Mouse (Mus musculus) neural tube, embryonic 12.5 days (tissue): ENCODE results near the gene Tomm5. TPM values are rescaled to one million over a fixed set of nuclear protein-coding genes. Genes with fewer than 3 reads are reported as not detected.
A peak's percentile ranks its signal among the peaks of the same experiment; 100 is the strongest.
"Not testable (repeated sequence)": the region's sequence is repeated elsewhere in the genome, so short reads cannot be mapped to it uniquely, and the experiment has no call there.

Experiments used
- ATAC-seq: fragments of 200-750 bp; cut with Nextera tagmentation; 2 replicates; pipeline ENCODE4 v1.8.0; 2017; ENCODE audit warnings: low read depth, mild to moderate bottlenecking, moderate TSS enrichment, moderate library complexity; ENCODE audit not compliant: low FRiP score
- H3K27ac ChIP-seq: fragments of 300-500 bp; sonication (generic); 2 replicates; pipeline ENCODE4 v1.5.1; 2016
- H3K27me3 ChIP-seq: fragments of 300-500 bp; sonication (generic); replicated peaks from 2 replicates; pipeline ENCODE4 v1.6.1; 2016; ENCODE audit warnings: mild to moderate bottlenecking
- H3K36me3 ChIP-seq: fragments of 300-500 bp; sonication (generic); 2 replicates; pipeline ENCODE4 v1.6.1; 2016; ENCODE audit warnings: mild to moderate bottlenecking
- H3K4me1 ChIP-seq: fragments of 300-500 bp; sonication (generic); 2 replicates; pipeline ENCODE4 v1.6.1; 2016
- H3K4me2 ChIP-seq: fragments of 300-500 bp; sonication (generic); replicated peaks from 2 replicates; pipeline ENCODE4 v1.6.1; 2016; ENCODE audit warnings: mild to moderate bottlenecking
- H3K4me3 ChIP-seq: fragments of 300-500 bp; sonication (generic); 2 replicates; pipeline ENCODE4 v1.5.1; 2016
- H3K9ac ChIP-seq: fragments of 300-500 bp; sonication (generic); 2 replicates; pipeline ENCODE4 v1.6.1; 2016; ENCODE audit warnings: mild to moderate bottlenecking
- H3K9me3 ChIP-seq: fragments of 300-500 bp; sonication (generic); 2 replicates; pipeline ENCODE4 v1.6.1; 2016; ENCODE audit warnings: mild to moderate bottlenecking
- WGBS: fragments of 180-500 bp; shearing (Covaris S2); methylation state at CpG from one replicate; pipeline ENCODE4 v1.1.7; 2016; 5-methylcytosine and 5-hydroxymethylcytosine counted together
- polyA plus RNA-seq: library from polyadenylated mRNA; unstranded; fragments of >200 nt; fragmentation: Nextera tagmentation; extraction: Ambion mirVana; gene quantifications from 2 replicates; pipeline ENCODE4 v1.2.1, GENCODE M21; 2016

The Tomm5 gene
- polyA plus RNA-seq, 1 experiment from 2014 or later: 150 TPM

GRCm38 (mm10) chr4:45097198-45097872, 10.6 kb downstream of the Tomm5 start:
- ATAC-seq: no peak
- H3K27me3 ChIP-seq: no peaks in the 10 kb centered on the region
- H3K27ac ChIP-seq: no peak overlapping the region
- no peak overlapping the region for H3K9ac ChIP-seq
- H3K9me3 ChIP-seq: no peaks in the 10 kb centered on the region
- H3K4me3 ChIP-seq: no peak overlapping the region
- H3K36me3 ChIP-seq: peaks cover 9% of the 10 kb centered on the region; the same call in 1 of the 2 replicates
- no peak overlapping the region for H3K4me2 ChIP-seq
- no peaks in the 10 kb centered on the region for H3K4me1 ChIP-seq
- 26% methylated on average over 7 of the region's 7 CpGs for WGBS

- Histone ChIP-seq H3K4me3 (peak overlapping the region; percentile 90), H3K9me3 (no peaks in the 10 kb centered on the region), H3K4me1 (peaks cover 7% of the 10 kb centered on the region), H3K4me2 (peak overlapping the region; percentile 86), H3K9ac (peak overlapping the region; percentile 95; the same call in 1 of the 2 replicates), H3K27ac (no peak overlapping the region), H3K36me3 (no peaks in the 10 kb centered on the region), H3K27me3 (no peaks in the 10 kb centered on the region)
- ATAC-seq: no peak
- WGBS: 48% methylated on average over 8 of the region's 8 CpGs
Observed at GRCm38 (mm10) chr4:45084895-45085290, 23.0 kb downstream of the Tomm5 start.

GRCm38 (mm10) chr4:45084021-45084894, 23.7 kb downstream of the Tomm5 start, which contains the start of gene Fbxo10:
Fbxo10 (minus strand) TSS chr4:45084604.
- Histone ChIP-seq H3K36me3 (no peaks in the 10 kb centered on the region), H3K4me1 (peaks cover 7% of the 10 kb centered on the region), H3K9ac (peak within 1 kb of the TSS; percentile 95), H3K27ac (no peak within 1 kb of the TSS), H3K4me2 (peak within 1 kb of the TSS; percentile 86), H3K4me3 (peak within 1 kb of the TSS; percentile 90), H3K9me3 (no peaks in the 10 kb centered on the region), H3K27me3 (no peaks in the 10 kb centered on the region)
- peak; percentile 94 for ATAC-seq
- WGBS: under 1% methylated on average over 75 of the region's 77 CpGs

- Histone ChIP-seq H3K9ac (peak overlapping the region; percentile 95; the same call in 1 of the 2 replicates), H3K4me2 (peak overlapping the region; percentile 86), H3K4me3 (peak overlapping the region; percentile 90), H3K27me3 (no peaks in the 10 kb centered on the region), H3K36me3 (peaks cover 3% of the 10 kb centered on the region; the same call in 1 of the 2 replicates), H3K27ac (no peak overlapping the region), H3K4me1 (peaks cover 7% of the 10 kb centered on the region), H3K9me3 (no peaks in the 10 kb centered on the region)
- no peak for ATAC-seq
- 2% methylated on average over 8 of the region's 8 CpGs for WGBS
Observed at GRCm38 (mm10) chr4:45083487-45083886, 24.4 kb downstream of the Tomm5 start.

- no peaks in the 10 kb centered on the region for H3K9me3 ChIP-seq
- ATAC-seq: no peak
- no peak overlapping the region for H3K27ac ChIP-seq
- 74% methylated on average over 9 of the region's 9 CpGs for WGBS
- H3K27me3 ChIP-seq: no peaks in the 10 kb centered on the region
- H3K4me2 ChIP-seq: peak overlapping the region; percentile 86
- peak overlapping the region; percentile 90; the same call in 1 of the 2 replicates for H3K4me3 ChIP-seq
- H3K4me1 ChIP-seq: peaks cover 7% of the 10 kb centered on the region
- 0 out of 2 replicates have a peak overlapping the region, but pooled peaks have one; percentile 17 for H3K9ac ChIP-seq
- peaks cover 4% of the 10 kb centered on the region; the same call in 1 of the 2 replicates for H3K36me3 ChIP-seq
Observed at GRCm38 (mm10) chr4:45082951-45083350, 25.0 kb downstream of the Tomm5 start.

- WGBS: 89% methylated on average over 4 of the region's 4 CpGs
- ATAC-seq: not testable (repeated sequence)
Observed at GRCm38 (mm10) chr4:45081041-45081440, 26.9 kb downstream of the Tomm5 start.

GRCm38 (mm10) chr4:45073544-45073943, 34.4 kb downstream of the Tomm5 start:
- Histone ChIP-seq H3K27me3 (no peaks in the 10 kb centered on the region), H3K4me3 (no peak overlapping the region), H3K4me2 (no peak overlapping the region), H3K36me3 (peaks cover 2% of the 10 kb centered on the region; the same call in 1 of the 2 replicates), H3K9ac (no peak overlapping the region), H3K27ac (no peak overlapping the region), H3K4me1 (no peaks in the 10 kb centered on the region; the same call in 1 of the 2 replicates), H3K9me3 (no peaks in the 10 kb centered on the region)
- WGBS: 77% methylated on average over 6 of the region's 6 CpGs
- ATAC-seq: no peak

More at GRCm38 (mm10) chr4:45081041-45081440, 26.9 kb downstream of the Tomm5 start:
- H3K4me1 ChIP-seq, H3K4me3 ChIP-seq, H3K27me3 ChIP-seq, H3K9me3 ChIP-seq, H3K36me3 ChIP-seq, H3K4me2 ChIP-seq, H3K9ac ChIP-seq, H3K27ac ChIP-seq: not testable (repeated sequence)

GRCm38 (mm10) chr4:45072261-45072973, 35.5 kb downstream of the Tomm5 start:
- no peak overlapping the region for H3K9ac ChIP-seq
- H3K4me3 ChIP-seq: no peak overlapping the region
- no peaks in the 10 kb centered on the region for H3K9me3 ChIP-seq
- no peaks in the 10 kb centered on the region for H3K36me3 ChIP-seq
- no peak overlapping the region for H3K4me2 ChIP-seq
- H3K4me1 ChIP-seq: no peaks in the 10 kb centered on the region; the same call in 1 of the 2 replicates
- 78% methylated on average over 15 of the region's 15 CpGs for WGBS
- H3K27ac ChIP-seq: no peak overlapping the region
- no peaks in the 10 kb centered on the region for H3K27me3 ChIP-seq
- ATAC-seq: no peak

GRCm38 (mm10) chr4:45067742-45068141, 40.2 kb downstream of the Tomm5 start:
- 86% methylated on average over 4 of the region's 4 CpGs for WGBS
- no peak for ATAC-seq
- Histone ChIP-seq H3K9ac (no peak overlapping the region), H3K4me3 (no peak overlapping the region), H3K36me3 (no peaks in the 10 kb centered on the region), H3K27ac (no peak overlapping the region), H3K4me1 (no peaks in the 10 kb centered on the region; the same call in 1 of the 2 replicates), H3K4me2 (no peak overlapping the region), H3K9me3 (no peaks in the 10 kb centered on the region), H3K27me3 (no peaks in the 10 kb centered on the region)

- H3K36me3 ChIP-seq: peaks cover 6% of the 10 kb centered on the region; the same call in 1 of the 2 replicates
- 57% methylated on average over 2 of the region's 2 CpGs for WGBS
- ATAC-seq: no peak
- H3K4me3 ChIP-seq: no peak overlapping the region
- no peak overlapping the region for H3K4me2 ChIP-seq
- H3K4me1 ChIP-seq: no peaks in the 10 kb centered on the region; the same call in 1 of the 2 replicates
- no peaks in the 10 kb centered on the region for H3K9me3 ChIP-seq
- no peaks in the 10 kb centered on the region for H3K27me3 ChIP-seq
- no peak overlapping the region for H3K9ac ChIP-seq
- no peak overlapping the region for H3K27ac ChIP-seq
Observed at GRCm38 (mm10) chr4:45066036-45066730, 41.7 kb downstream of the Tomm5 start.

- 88% methylated on average over 2 of the region's 2 CpGs for WGBS
- no peaks in the 10 kb centered on the region for H3K27me3 ChIP-seq
- H3K36me3 ChIP-seq: peaks cover 21% of the 10 kb centered on the region; the same call in 1 of the 2 replicates
- no peak overlapping the region for H3K4me2 ChIP-seq
- H3K9me3 ChIP-seq: no peaks in the 10 kb centered on the region
- no peaks in the 10 kb centered on the region for H3K4me1 ChIP-seq
- H3K4me3 ChIP-seq: no peak overlapping the region
- H3K27ac ChIP-seq: no peak overlapping the region
- ATAC-seq: no peak
- H3K9ac ChIP-seq: no peak overlapping the region
Observed at GRCm38 (mm10) chr4:45064577-45064976, 43.3 kb downstream of the Tomm5 start.
